Mouse (Mus musculus) kidney, adult 2 months (tissue): ENCODE data around the gene Dbndd2.

ENCODE experiments used
- CTCF ChIP-seq: fragments of 200-500 bp; conservative IDR thresholded peaks from 2 replicates; pipeline ENCODE4 v1.5.1; 2011; ENCODE audit warnings: low read depth, mild to moderate bottlenecking, control low read depth, low read length, moderate library complexity, mixed read lengths; ENCODE audit not compliant: insufficient read depth, insufficient read length
- POLR2A ChIP-seq: fragments of 200-500 bp; IDR thresholded peaks from one replicate; pipeline ENCODE4 v1.6.1; 2011; ENCODE audit warnings: low read depth, low read length, control low read depth

DNA sequence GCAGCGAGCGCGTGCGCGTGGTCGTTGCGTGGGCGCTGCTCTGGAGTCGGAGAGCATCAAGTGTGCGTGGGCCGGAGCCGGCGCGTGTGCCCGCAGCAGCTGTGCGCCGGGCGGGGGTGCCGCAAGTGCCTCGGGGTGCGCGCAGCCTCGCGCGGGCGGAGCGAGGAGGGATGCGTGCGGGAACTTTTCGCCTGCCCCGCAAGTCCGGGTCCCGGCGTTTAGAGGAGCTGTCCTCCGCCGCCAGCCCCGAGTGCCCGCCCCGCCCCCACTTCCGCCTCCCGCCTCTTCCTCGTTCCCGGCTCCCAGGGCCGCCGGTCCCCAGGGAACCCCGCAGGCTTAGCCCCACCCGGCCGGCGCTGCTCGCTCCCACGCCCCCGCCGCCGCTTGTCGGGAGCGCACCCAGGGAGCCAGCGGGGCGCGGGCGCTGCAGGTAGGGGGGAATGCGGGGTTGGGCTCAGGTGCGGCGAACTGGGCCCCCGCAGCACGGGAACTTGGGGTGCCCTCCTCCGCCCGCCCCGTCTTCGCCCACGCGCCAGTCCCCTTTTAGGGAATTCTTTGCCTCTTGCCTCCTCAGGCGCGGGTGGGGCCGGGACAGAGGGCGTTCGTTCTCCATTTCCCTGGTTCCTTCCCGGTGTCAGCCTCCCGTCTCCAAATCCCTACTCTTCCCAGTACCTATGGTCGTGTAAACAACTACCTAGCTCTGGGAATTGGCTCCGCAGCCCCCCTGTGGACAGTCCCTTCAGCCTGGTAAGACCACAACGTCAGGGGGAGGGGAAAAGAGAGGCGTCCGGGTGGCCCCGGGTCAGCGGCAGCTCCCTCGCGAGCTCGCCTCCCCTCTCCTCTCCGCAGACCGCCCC is 580 bp downstream of the Dbndd2 start:
- TF ChIP-seq POLR2A (no peak), CTCF (no peak)
